Mouse (Mus musculus) liver, embryonic 11.5 days (tissue): Measurements from ENCODE around the gene Nlrp4f. TPM values are rescaled to one million over a fixed set of nuclear protein-coding genes. Genes with fewer than 3 reads are reported as not detected.
A peak's percentile ranks its signal among the peaks of the same experiment; 100 is the strongest.

ENCODE experiments used
- ATAC-seq: fragments of 200-750 bp; cut with Nextera tagmentation; replicated peaks from 2 replicates; pipeline ENCODE4 v1.8.0; 2017; ENCODE audit warnings: moderate number of reproducible peaks, mild to moderate bottlenecking, moderate TSS enrichment, moderate library complexity; ENCODE audit not compliant: low FRiP score
- DNase-seq: peaks from one replicate; pipeline ENCODE4 v3.0.0-alpha.2; 2017; ENCODE audit warnings: low spot score
- H3K27ac ChIP-seq: fragments of 300-500 bp; sonication (generic); 2 replicates; pipeline ENCODE4 v1.5.1; 2014; ENCODE audit warnings: mild to moderate bottlenecking, low read depth, low read length, control low read depth
- H3K27me3 ChIP-seq: fragments of 300-500 bp; sonication (generic); replicated peaks from 2 replicates; pipeline ENCODE4 v1.6.1; 2014; ENCODE audit warnings: low read length, mixed read lengths; ENCODE audit not compliant: control insufficient read depth, insufficient read depth
- H3K36me3 ChIP-seq: fragments of 300-500 bp; sonication (generic); 2 replicates; pipeline ENCODE4 v1.6.1; 2014; ENCODE audit warnings: mild to moderate bottlenecking, low read length, moderate library complexity, mixed read lengths; ENCODE audit not compliant: control insufficient read depth, insufficient read depth
- H3K4me1 ChIP-seq: fragments of 300-500 bp; sonication (generic); replicated peaks from 2 replicates; pipeline ENCODE4 v1.6.1; 2014; ENCODE audit warnings: low read length, mixed read lengths; ENCODE audit not compliant: control insufficient read depth, insufficient read depth
- H3K4me2 ChIP-seq: fragments of 300-500 bp; sonication (generic); 2 replicates; pipeline ENCODE4 v1.6.1; 2014; ENCODE audit warnings: mild to moderate bottlenecking, control low read depth, moderate library complexity
- H3K4me3 ChIP-seq: fragments of 300-500 bp; sonication (generic); 2 replicates; pipeline ENCODE4 v1.5.1; 2014; ENCODE audit warnings: low read depth, low read length, control low read depth
- H3K9ac ChIP-seq: fragments of 300-500 bp; sonication (generic); 2 replicates; pipeline ENCODE4 v1.6.1; 2014; ENCODE audit warnings: low read depth, low read length, control low read depth
- H3K9me3 ChIP-seq: fragments of 300-500 bp; sonication (generic); 2 replicates; pipeline ENCODE4 v1.6.1; 2016; ENCODE audit warnings: low read length, inconsistent platforms, mixed read lengths; ENCODE audit not compliant: control insufficient read depth
- WGBS: fragments of 180-500 bp; shearing (Covaris S2); extraction: QIAGEN DNeasy Blood & Tissue Kit; methylation state at CpG from one replicate; pipeline ENCODE4 v1.1.7; 2014; 5-methylcytosine and 5-hydroxymethylcytosine counted together
- polyA plus RNA-seq: library from polyadenylated mRNA; unstranded; fragments of >200 nt; fragmentation: Nextera tagmentation; extraction: Ambion mirVana; gene quantifications from 2 replicates; pipeline ENCODE4 v1.2.1, GENCODE M21; 2014

Gene Nlrp4f
- polyA plus RNA-seq = not detected in 2 replicates

- H3K36me3 ChIP-seq = no peaks in the 10 kb centered on the region
- no peak for ATAC-seq
- 79% methylated on average over 10 of the region's 10 CpGs for WGBS
Measured at GRCm38 (mm10) chr13:65205877-65206276, at the start of gene Nlrp4f. Gene Nlrp4f, minus strand, starts transcription at chr13:65205977.

DNA sequence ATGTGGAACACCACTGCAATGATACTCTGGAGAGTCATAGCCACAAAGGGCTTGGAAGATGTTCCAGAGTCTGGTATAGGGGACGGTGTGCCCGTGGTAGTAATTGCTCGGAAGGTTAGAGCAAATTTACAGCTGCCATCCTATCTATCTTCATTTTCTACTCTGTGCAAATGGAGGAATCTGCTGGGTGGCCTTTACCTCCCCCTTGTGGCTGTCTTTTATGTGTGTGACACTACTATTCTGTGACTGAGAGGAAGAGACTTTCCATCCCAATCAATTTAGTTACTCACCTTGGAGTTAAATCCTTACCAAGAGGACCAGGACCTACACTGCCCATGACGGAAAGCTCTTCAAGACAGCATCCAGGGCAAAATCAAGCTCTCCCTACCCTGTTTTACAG, 37.5 kb upstream of the Nlrp4f start:
- 0 out of 2 replicates have a peak overlapping the region, but pooled peaks have one; percentile 89 for H3K4me3 ChIP-seq
- no peak for ATAC-seq
- 90% methylated on average over 4 of the region's 4 CpGs for WGBS
- H3K4me2 ChIP-seq = no peak overlapping the region
- peaks cover 14% of the 10 kb centered on the region for H3K36me3 ChIP-seq
- H3K27me3 ChIP-seq = no peaks in the 10 kb centered on the region
- no peak overlapping the region for H3K9ac ChIP-seq
- DNase-seq = no peak
- no peak overlapping the region for H3K27ac ChIP-seq
- H3K9me3 ChIP-seq = peaks cover 7% of the 10 kb centered on the region; the same call in 1 of the 2 replicates
- peaks cover 7% of the 10 kb centered on the region; the same call in 1 of the 2 replicates for H3K4me1 ChIP-seq

More at GRCm38 (mm10) chr13:65205877-65206276, at the start of gene Nlrp4f:
- Histone ChIP-seq H3K4me2 (no peak within 1 kb of the TSS), H3K9ac (no peak within 1 kb of the TSS), H3K4me3 (no peak within 1 kb of the TSS), H3K27ac (no peak within 1 kb of the TSS), H3K9me3 (no peaks in the 10 kb centered on the region), H3K4me1 (no peaks in the 10 kb centered on the region), H3K27me3 (no peaks in the 10 kb centered on the region)
- no peak for DNase-seq

DNA sequence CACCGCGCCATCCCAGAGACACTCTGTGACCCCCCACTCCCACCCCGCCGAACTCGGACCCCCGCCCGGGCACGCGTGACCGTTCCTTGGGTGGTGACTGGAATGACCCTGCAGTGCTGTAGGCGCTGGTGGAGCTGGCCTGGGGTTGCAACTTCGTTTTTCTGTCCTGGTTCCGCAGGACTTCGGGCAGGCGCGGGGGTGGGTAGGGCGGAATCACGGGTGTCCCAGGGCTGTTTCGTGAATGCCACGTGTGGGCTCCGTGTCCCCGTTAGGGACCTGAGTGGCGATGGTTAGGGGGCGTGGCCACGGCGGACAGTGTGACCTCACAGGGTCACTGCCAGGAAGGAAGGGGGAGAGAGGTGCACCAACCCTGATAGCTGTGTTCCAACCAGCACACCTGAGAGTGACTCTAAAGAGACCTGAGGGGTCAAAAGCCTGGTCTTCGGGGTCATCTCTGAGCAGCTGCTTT, 36.6 kb upstream of the Nlrp4f start:
- Histone ChIP-seq H3K36me3 (peaks cover 7% of the 10 kb centered on the region), H3K27me3 (no peaks in the 10 kb centered on the region), H3K4me2 (peak overlapping the region; percentile 87), H3K4me3 (peak overlapping the region; percentile 89), H3K9me3 (peaks cover 8% of the 10 kb centered on the region), H3K4me1 (peaks cover 7% of the 10 kb centered on the region; the same call in 1 of the 2 replicates), H3K9ac (no peak overlapping the region; the same call in 1 of the 2 replicates), H3K27ac (no peak overlapping the region; the same call in 1 of the 2 replicates)
- DNase-seq (no peak), ATAC-seq (no peak)
- WGBS = 19% methylated on average over 27 of the region's 27 CpGs

DNA sequence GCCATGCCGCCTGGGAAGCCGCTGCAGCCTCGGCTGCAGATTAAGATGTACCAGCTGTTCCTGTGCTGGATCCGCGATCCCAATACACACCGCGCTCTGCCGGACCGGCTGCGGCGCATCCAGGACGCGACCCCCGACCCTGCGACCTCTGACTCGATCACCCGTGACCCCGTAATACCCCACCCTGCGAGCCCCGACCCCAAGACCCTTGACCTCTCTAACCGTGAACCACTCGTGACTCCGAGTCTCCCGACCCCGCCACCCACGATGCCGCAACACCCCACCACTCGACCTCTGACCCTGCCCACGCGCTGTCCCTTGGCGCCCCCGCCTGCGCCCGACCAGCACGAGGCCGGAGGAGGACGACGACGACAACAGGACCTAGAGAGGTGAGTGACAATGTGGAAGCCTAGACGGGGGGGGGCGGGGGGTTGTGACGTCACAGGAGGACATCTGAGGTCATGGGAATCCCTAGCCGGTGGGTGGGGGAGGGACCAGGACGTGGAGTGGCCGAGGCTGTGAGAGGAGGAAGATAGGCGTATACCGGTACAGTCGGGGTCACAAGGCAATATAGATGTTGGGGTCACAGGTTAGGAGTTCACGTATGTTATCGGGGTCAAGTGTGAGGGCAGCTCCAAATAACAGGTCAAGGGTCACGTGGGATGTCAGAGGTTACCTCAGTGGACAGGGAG, 36.0 kb upstream of the Nlrp4f start:
- Histone ChIP-seq H3K9ac (peak overlapping the region; percentile 83), H3K4me2 (peak overlapping the region; percentile 87), H3K4me3 (peak overlapping the region; percentile 89), H3K27ac (peak overlapping the region; percentile 89), H3K9me3 (peaks cover 10% of the 10 kb centered on the region), H3K27me3 (no peaks in the 10 kb centered on the region), H3K4me1 (peaks cover 7% of the 10 kb centered on the region; the same call in 1 of the 2 replicates), H3K36me3 (peaks cover 7% of the 10 kb centered on the region)
- DNase-seq (peak; percentile 57), ATAC-seq (peak; percentile 30)
- WGBS = 1% methylated on average over 51 of the region's 51 CpGs

DNA sequence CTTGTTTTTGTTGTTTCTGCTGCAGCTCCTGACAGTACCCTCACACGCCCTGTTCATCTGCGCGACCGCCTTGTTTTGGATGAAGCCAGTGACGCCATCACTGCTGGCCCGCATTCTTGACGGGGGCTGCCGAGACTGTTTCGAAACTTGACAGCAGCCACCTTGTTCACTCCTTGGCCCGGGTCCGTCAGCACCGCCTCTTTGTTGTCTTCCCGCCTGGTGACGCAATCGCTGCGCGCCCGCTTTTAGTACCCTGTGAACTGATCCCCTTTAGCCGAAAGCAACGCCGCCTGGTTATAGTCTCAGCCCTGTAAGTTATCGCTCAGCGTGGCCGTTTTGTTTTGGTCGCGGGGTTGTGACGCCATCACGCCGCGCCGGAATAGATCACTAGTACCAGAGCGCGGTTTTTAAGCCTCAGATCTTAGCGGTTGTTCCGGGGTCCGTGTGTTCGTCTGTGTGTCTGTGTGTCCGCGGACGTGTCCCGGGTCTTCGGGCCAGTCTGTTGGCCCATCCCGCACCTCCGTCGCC, 35.4 kb upstream of the Nlrp4f start:
- no peaks in the 10 kb centered on the region for H3K27me3 ChIP-seq
- DNase-seq (peak; percentile 94), ATAC-seq (peak; percentile 80)
- peaks cover 7% of the 10 kb centered on the region; the same call in 1 of the 2 replicates for H3K4me1 ChIP-seq
- H3K9ac ChIP-seq = peak overlapping the region; percentile 83
- peaks cover 7% of the 10 kb centered on the region for H3K36me3 ChIP-seq
- H3K4me3 ChIP-seq = peak overlapping the region; percentile 89
- peak overlapping the region; percentile 89 for H3K27ac ChIP-seq
- WGBS = under 1% methylated on average over 45 of the region's 45 CpGs
- peaks cover 10% of the 10 kb centered on the region for H3K9me3 ChIP-seq
- peak overlapping the region; percentile 87 for H3K4me2 ChIP-seq

DNA sequence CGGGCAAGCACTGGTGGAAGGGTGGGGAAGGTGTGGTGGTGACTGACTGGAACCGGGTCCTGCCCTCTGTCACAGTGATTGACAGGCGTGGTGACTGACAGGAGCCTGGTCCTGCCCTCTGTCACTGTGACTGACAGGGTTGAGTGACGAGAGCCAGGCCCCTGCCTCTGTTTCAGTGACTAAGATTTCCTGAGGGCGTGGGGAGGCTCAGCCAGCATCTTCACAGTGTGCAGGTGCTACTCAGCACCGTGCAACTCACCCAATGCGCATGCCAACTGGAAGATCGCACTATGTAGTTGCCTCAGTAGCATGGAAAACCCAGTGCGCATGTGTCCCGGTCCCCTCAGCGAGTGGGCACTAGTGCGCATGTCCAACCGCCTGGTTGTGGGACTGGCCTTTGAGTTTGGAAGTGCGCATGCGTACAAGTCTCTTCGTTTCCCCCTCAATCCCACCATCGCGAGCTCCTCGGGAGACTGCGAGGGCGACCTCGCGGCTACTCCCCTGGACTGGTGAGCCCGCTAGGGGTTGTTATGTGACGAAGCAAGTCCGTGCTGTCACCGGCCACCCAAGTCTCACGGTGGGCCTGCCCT, 34.8 kb upstream of the Nlrp4f start:
- H3K36me3 ChIP-seq = peaks cover 2% of the 10 kb centered on the region
- peaks cover 6% of the 10 kb centered on the region for H3K9me3 ChIP-seq
- peak overlapping the region; percentile 89 for H3K4me3 ChIP-seq
- H3K27ac ChIP-seq = peak overlapping the region; percentile 89
- WGBS = 2% methylated on average over 28 of the region's 28 CpGs
- DNase-seq (peak; percentile 91), ATAC-seq (peak; percentile 89)
- H3K4me1 ChIP-seq = peaks cover 7% of the 10 kb centered on the region; the same call in 1 of the 2 replicates
- H3K4me2 ChIP-seq = peak overlapping the region; percentile 87
- H3K9ac ChIP-seq = peak overlapping the region; percentile 83
- H3K27me3 ChIP-seq = no peaks in the 10 kb centered on the region

DNA sequence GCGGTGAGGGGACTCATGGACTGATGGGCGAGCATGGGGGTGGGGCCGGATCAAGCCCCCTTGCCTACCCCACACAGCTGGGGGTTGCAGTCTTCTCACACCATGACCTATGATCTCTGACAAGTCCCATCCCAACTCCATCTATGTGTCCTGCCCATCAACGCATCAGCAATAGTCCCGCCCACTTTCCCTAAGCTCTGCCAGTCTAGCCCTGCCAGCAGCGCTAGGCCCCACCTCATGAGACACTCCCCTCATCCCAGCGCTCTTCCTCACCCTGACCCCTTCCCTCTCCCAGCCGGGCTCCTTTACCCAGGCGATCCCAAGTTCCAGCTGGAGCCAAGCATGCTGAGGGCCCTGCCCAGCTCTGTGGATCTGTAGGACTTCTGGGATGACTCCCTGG, 31.4 kb upstream of the Nlrp4f start:
- no peaks in the 10 kb centered on the region for H3K27me3 ChIP-seq
- no peak overlapping the region for H3K27ac ChIP-seq
- no peak for DNase-seq
- H3K4me3 ChIP-seq = no peak overlapping the region
- ATAC-seq = no peak
- H3K4me1 ChIP-seq = no peaks in the 10 kb centered on the region; the same call in 1 of the 2 replicates
- H3K4me2 ChIP-seq = no peak overlapping the region
- WGBS = 71% methylated on average over 9 of the region's 9 CpGs
- peaks cover 4% of the 10 kb centered on the region for H3K9me3 ChIP-seq
- no peak overlapping the region for H3K9ac ChIP-seq
- no peaks in the 10 kb centered on the region for H3K36me3 ChIP-seq

- Histone ChIP-seq H3K4me1 (no peaks in the 10 kb centered on the region), H3K27me3 (no peaks in the 10 kb centered on the region), H3K4me3 (no peak overlapping the region), H3K9me3 (no peaks in the 10 kb centered on the region), H3K9ac (no peak overlapping the region), H3K36me3 (no peaks in the 10 kb centered on the region), H3K4me2 (no peak overlapping the region), H3K27ac (no peak overlapping the region)
- WGBS = 73% methylated on average over 2 of the region's 2 CpGs
- ATAC-seq = no peak
- DNase-seq = no peak
Measured at GRCm38 (mm10) chr13:65226657-65227056, 20.9 kb upstream of the Nlrp4f start.
